Mouse (Mus musculus) adrenal gland, postnatal 25 days (tissue): ENCODE results near the gene Skp1a. TPM values are rescaled to one million over a fixed set of nuclear protein-coding genes. Genes with fewer than 3 reads are reported as not detected.
A peak's percentile ranks its signal among the peaks of the same experiment; 100 is the strongest.

Experiments
- DNase-seq: peaks from one replicate; pipeline ENCODE4 v3.0.0; 2021; ENCODE audit warnings: mixed read lengths
- total RNA-seq: library from RNA; stranded (reverse); gene quantifications from 2 replicates; pipeline ENCODE4 v1.2.3, GENCODE M21; 2021

Skp1a gene
- total RNA-seq, 1 experiment from 2014 or later: 476 TPM

- DNase-seq: no peak
These were observed 45.8 kb downstream of the Skp1a start for GRCm38 (mm10) chr11:52277433-52278150.

GRCm38 (mm10) chr11:52278164-52278563 is 46.4 kb downstream of the Skp1a start:
- no peak for DNase-seq

GRCm38 (mm10) chr11:52278991-52279390 is 47.2 kb downstream of the Skp1a start:
- no peak for DNase-seq

- no peak for DNase-seq
These were observed 47.9 kb downstream of the Skp1a start for GRCm38 (mm10) chr11:52279611-52280145.

- no peak for DNase-seq
These were observed 49.0 kb downstream of the Skp1a start for GRCm38 (mm10) chr11:52280566-52281455.

GRCm38 (mm10) chr11:52281568-52282328 is 50.0 kb downstream of the Skp1a start:
- no peak for DNase-seq

- DNase-seq: no peak
These were observed 50.6 kb downstream of the Skp1a start for GRCm38 (mm10) chr11:52282420-52282773.

- DNase-seq: peak; percentile 86
These were observed 51.2 kb downstream of the Skp1a start, which contains the start of gene Tcf7 for GRCm38 (mm10) chr11:52282774-52283595. Tcf7 (minus strand) TSS chr11:52283014.

- DNase-seq: peak; percentile 80
These were observed 52.1 kb downstream of the Skp1a start for GRCm38 (mm10) chr11:52283596-52284571.

GRCm38 (mm10) chr11:52286301-52286957 is 54.6 kb downstream of the Skp1a start:
- no peak for DNase-seq

GRCm38 (mm10) chr11:52286958-52287305 is 55.1 kb downstream of the Skp1a start:
- DNase-seq: no peak

- no peak for DNase-seq
These were observed 60.6 kb downstream of the Skp1a start for GRCm38 (mm10) chr11:52292346-52292745.

- DNase-seq: no peak
These were observed 61.1 kb downstream of the Skp1a start for GRCm38 (mm10) chr11:52292894-52293293.

GRCm38 (mm10) chr11:52294103-52294502 is 62.3 kb downstream of the Skp1a start:
- no peak for DNase-seq

Other genes with a start within 250 kb of the Skp1a start
- gene Ube2b, start 231.2 kb upstream of the Skp1a start, total RNA-seq: 140 and 160 TPM in 2 replicates
- 4.0 and 4.7 TPM in 2 replicates for gene Cdkl3, start 227.8 kb upstream of the Skp1a start, total RNA-seq
- gene Ppp2ca, start 133.3 kb upstream of the Skp1a start, total RNA-seq: 77.2 and 91.2 TPM in 2 replicates
- gene Olfr1373, start 86.5 kb upstream of the Skp1a start, total RNA-seq: not detected in 2 replicates
- not detected in 2 replicates for gene Olfr1371, start 18.0 kb upstream of the Skp1a start, total RNA-seq
- gene Tcf7, start 51.0 kb downstream of the Skp1a start, total RNA-seq: 38.8 and 41.3 TPM in 2 replicates
- 410 and 432 TPM in 2 replicates for gene Vdac1, start 128.9 kb downstream of the Skp1a start, total RNA-seq
- gene 9530068E07Rik, start 164.4 kb downstream of the Skp1a start, total RNA-seq: 157 and 166 TPM in 2 replicates